In the genomic region with DNA sequence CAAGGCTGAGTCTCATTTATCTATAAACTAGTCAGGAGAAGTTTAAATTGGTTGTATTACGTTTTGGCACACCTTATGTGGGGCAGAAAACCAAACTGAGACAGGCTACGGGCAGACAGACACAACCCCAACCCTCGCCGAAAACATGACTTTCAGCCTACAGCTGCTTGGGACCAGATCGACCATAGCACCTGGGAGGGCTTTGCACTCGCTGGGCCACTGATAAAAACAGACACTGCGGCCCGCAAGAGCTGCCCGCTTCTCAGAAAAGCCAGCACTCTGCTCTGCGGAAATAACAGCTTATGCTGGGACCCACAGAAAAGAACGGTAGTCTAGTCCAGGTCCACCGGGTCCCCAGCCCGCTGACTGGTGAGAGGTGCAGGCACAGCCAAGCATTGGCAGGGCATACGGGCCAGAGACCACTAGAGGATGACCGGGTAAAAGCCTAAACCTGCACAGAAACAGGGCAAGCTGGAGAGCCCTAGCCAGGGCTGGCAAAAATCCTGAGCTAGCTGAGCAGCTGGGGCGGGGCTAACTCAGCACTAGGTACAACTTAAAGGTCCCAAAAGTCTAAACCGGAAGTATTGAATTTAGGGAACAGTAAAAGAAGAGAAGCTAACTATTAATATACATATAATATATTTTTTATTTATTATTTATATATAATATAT, we compare ENCODE assay signal across 13 mouse cellular contexts. TPM values are rescaled to one million over a fixed set of nuclear protein-coding genes. Genes with fewer than 3 reads are reported as not detected.
A peak's percentile ranks its signal among the peaks of the same experiment; 100 is the strongest.
DNase-seq lines count a peak whose midpoint lies in the region; ATAC-seq and TF ChIP-seq lines count a peak whose summit lies in the region.
"Had no signal": no experiment of that assay in that cellular context is flagged by ENCODE, and none has a peak within 500 bp of the region (broad histone marks: within the 10 kb centered on the region; RNA-seq: fewer than 3 reads in every experiment).

No protein-coding gene starts in this region.

- no peak for DNase-seq in heart, adult 8-10 months (ENCODE audit: low spot score)
- no peak for DNase-seq in thymus, adult 2 months
- DNase-seq in thymus, postnatal 25 days, result no peak
- peak; percentile 54 for DNase-seq in liver, adult 2 months (ENCODE audit: extremely low read depth, low read depth, low spot score)
- DNase-seq in lung, postnatal 0 days (ENCODE audit: low spot score), result no peak
- DNase-seq in natural killer cell, adult 2 months (ENCODE audit: low spot score in 2 of 2), result no peak
- DNase-seq in adrenal gland, postnatal 4 days (ENCODE audit: low spot score in 2 of 2), result no peak
- DNase-seq: adrenal gland, postnatal 14 days; forebrain, postnatal 0 days; layer of hippocampus, adult 9-11 months had no signal

- 39% methylated on average over 17 of the region's 17 CpGs for whole genome bisulfite sequencing in heart, embryonic 11.5 days (ENCODE audit: insufficient replicate concordance)
- WGBS in thymus, adult 2 months, result 44% methylated on average over 17 of the region's 17 CpGs
- 48% methylated on average over 17 of the region's 17 CpGs for WGBS in liver, adult 2 months
- 40% methylated on average over 17 of the region's 17 CpGs for WGBS in lung, postnatal 0 days

- no peak overlapping the region for H3K4me3 ChIP-seq in heart, embryonic 11.5 days (ENCODE audit: low read depth, low read length)
- H3K4me3 ChIP-seq in thymus, adult 2 months (ENCODE audit: control insufficient read depth, insufficient read depth, low read length), result peak overlapping the region; percentile 18; the same call in 1 of the 2 replicates
- H3K4me3 ChIP-seq in liver, adult 2 months (ENCODE audit: insufficient read depth, low read depth, low read length), result peak overlapping the region; percentile 39; the same call in 1 of the 2 replicates
- H3K4me3 ChIP-seq in lung, postnatal 0 days (ENCODE audit: low read depth, low read length), result no peak overlapping the region

- no peak for TF ChIP-seq POLR2A in thymus, adult 2 months (IDR thresholded peaks at IDR 0.05; ENCODE audit: control insufficient read depth, extremely low read depth, insufficient read depth, low read length, poor library complexity)
- TF ChIP-seq POLR2A in liver, adult 2 months (IDR thresholded peaks at IDR 0.05; ENCODE audit: extremely low read depth, insufficient read depth, low read length), result no peak

- no peak overlapping the region for H3K27ac ChIP-seq in heart, embryonic 11.5 days (ENCODE audit: low read depth, low read length)
- no peak overlapping the region for H3K27ac ChIP-seq in thymus, adult 2 months (ENCODE audit: control insufficient read depth, insufficient read depth, low read length)
- H3K27ac ChIP-seq in liver, adult 2 months (replicated peaks; ENCODE audit: insufficient read depth, low read depth, low read length), result peak overlapping the region; percentile 20
- H3K27ac ChIP-seq in lung, postnatal 0 days (ENCODE audit: low read length), result no peak overlapping the region
- H3K27ac ChIP-seq: hindbrain, embryonic 14.5 days had no signal

- no peaks in the 10 kb centered on the region for H3K4me1 ChIP-seq in heart, embryonic 11.5 days (ENCODE audit: control insufficient read depth, insufficient read depth, low read length)
- H3K4me1 ChIP-seq in thymus, adult 2 months (replicated peaks; ENCODE audit: control insufficient read depth, insufficient read depth, low read length), result 0 out of 2 replicates have a peak, but pooled peaks cover 5% of the 10 kb centered on the region
- peaks cover 3% of the 10 kb centered on the region; the same call in 1 of the 2 replicates for H3K4me1 ChIP-seq in liver, adult 2 months (ENCODE audit: control insufficient read depth, insufficient read depth, low read length)
- H3K4me1 ChIP-seq in lung, postnatal 0 days (ENCODE audit: insufficient read depth, low read depth, low read length), result no peaks in the 10 kb centered on the region

- peak overlapping the region; percentile 42 for H3K4me2 ChIP-seq in heart, embryonic 11.5 days
- H3K4me2 ChIP-seq in lung, postnatal 0 days (replicated peaks; ENCODE audit: low read depth, low read length), result no peak overlapping the region
- H3K4me2 ChIP-seq: hindbrain, embryonic 14.5 days; midbrain, embryonic 11.5 days had no signal

- no peak overlapping the region for H3K9ac ChIP-seq in heart, embryonic 11.5 days (ENCODE audit: low read depth, low read length)
- H3K9ac ChIP-seq in liver, adult 2 months (ENCODE audit: low read depth, low read length), result peak overlapping the region; percentile 39
- H3K9ac ChIP-seq in lung, postnatal 0 days (replicated peaks; ENCODE audit: low read depth), result no peak overlapping the region
- H3K9ac ChIP-seq: forebrain, postnatal 0 days; hindbrain, embryonic 14.5 days had no signal

- H3K9me3 ChIP-seq in heart, embryonic 11.5 days (replicated peaks; ENCODE audit: control insufficient read depth, low read length), result no peaks in the 10 kb centered on the region
- H3K9me3 ChIP-seq in lung, postnatal 0 days (ENCODE audit: low read length), result no peaks in the 10 kb centered on the region

- H3K27me3 ChIP-seq in heart, embryonic 11.5 days (ENCODE audit: control insufficient read depth, insufficient read depth, low read length), result no peaks in the 10 kb centered on the region
- H3K27me3 ChIP-seq in thymus, adult 2 months (ENCODE audit: control insufficient read depth, insufficient read depth, low read length), result no peaks in the 10 kb centered on the region
- no peaks in the 10 kb centered on the region for H3K27me3 ChIP-seq in liver, adult 2 months (ENCODE audit: control insufficient read depth, insufficient read depth, low read length)
- H3K27me3 ChIP-seq in lung, postnatal 0 days (replicated peaks; ENCODE audit: insufficient read depth, low read length), result no peaks in the 10 kb centered on the region

- ATAC-seq in heart, embryonic 11.5 days (replicated peaks; ENCODE audit: insufficient number of reproducible peaks, low FRiP score, low TSS enrichment), result no peak
- no peak for ATAC-seq in lung, postnatal 0 days
- ATAC-seq: forebrain, postnatal 0 days had no signal

- no peak for TF ChIP-seq EP300 in lung, postnatal 0 days (IDR thresholded peaks at IDR 0.05)

- no peak for TF ChIP-seq CTCF in thymus, adult 2 months (IDR thresholded peaks at IDR 0.05; ENCODE audit: borderline replicate concordance, control insufficient read depth, extremely low read depth, insufficient read depth, low read length, poor library complexity)
- no peak for TF ChIP-seq CTCF in liver, adult 2 months (IDR thresholded peaks at IDR 0.05; ENCODE audit: low read depth, low read length)
- no peak for TF ChIP-seq CTCF in lung, postnatal 0 days (IDR thresholded peaks at IDR 0.05)

- H3K79me2 ChIP-seq in liver, adult 2 months (ENCODE audit: control insufficient read depth, insufficient read depth, low read length), result no peaks in the 10 kb centered on the region

- no peaks in the 10 kb centered on the region for H3K36me3 ChIP-seq in heart, embryonic 11.5 days (ENCODE audit: control insufficient read depth, insufficient read depth, low read length)
- no peaks in the 10 kb centered on the region for H3K36me3 ChIP-seq in thymus, adult 2 months (ENCODE audit: control insufficient read depth, insufficient read depth, low read length)
- no peaks in the 10 kb centered on the region for H3K36me3 ChIP-seq in liver, adult 2 months (ENCODE audit: control insufficient read depth, insufficient read depth, low read length)
- no peaks in the 10 kb centered on the region for H3K36me3 ChIP-seq in lung, postnatal 0 days (ENCODE audit: insufficient read depth, low read length)

RNA-seq across cellular contexts. Expression of a gene that starts 12.0 kb away (rescaled TPM):
- 32.4 and 37.4 TPM in 2 replicates for polyA plus RNA-seq in heart, embryonic 11.5 days (2014; fragmentation: Nextera tagmentation; extraction: Ambion mirVana)
- 10 to 100 TPM; 71.5 to 84.8 (median 75.1) TPM for total RNA-seq in heart, adult 8-10 months (2022)
- 120 and 132 TPM in 2 replicates for polyA plus RNA-seq in thymus, adult 2 months (2012; rRNA removed)
- total RNA-seq in liver, adult 2 months (2014; rRNA removed), result 284 and 345 TPM in 2 replicates
- 211 and 254 TPM in 2 replicates for polyA plus RNA-seq in liver, adult 2 months (2012; rRNA removed)
- polyA plus RNA-seq in lung, postnatal 0 days (2015; fragmentation: Nextera tagmentation; extraction: Ambion mirVana), result 130 and 135 TPM in 2 replicates
- 100 to 1,000 TPM; 168 to 190 TPM for total RNA-seq in adrenal gland, postnatal 4 days (2021)

RNA-seq across cellular contexts. Expression of a gene that starts 25.4 kb away (rescaled TPM):
- 33.1 and 44.9 TPM in 2 replicates for polyA plus RNA-seq in heart, embryonic 11.5 days (2014; fragmentation: Nextera tagmentation; extraction: Ambion mirVana)
- 10 to 100 TPM; 20.8 to 23.0 (median 22.1) TPM for total RNA-seq in heart, adult 8-10 months (2022)
- 36.5 and 39.5 TPM in 2 replicates for polyA plus RNA-seq in thymus, adult 2 months (2012; rRNA removed)
- 8.5 and 9.7 TPM in 2 replicates for total RNA-seq in liver, adult 2 months (2014; rRNA removed)
- 17.0 and 20.9 TPM in 2 replicates for polyA plus RNA-seq in liver, adult 2 months (2012; rRNA removed)
- polyA plus RNA-seq in lung, postnatal 0 days (2015; fragmentation: Nextera tagmentation; extraction: Ambion mirVana), result 24.7 and 25.8 TPM in 2 replicates
- total RNA-seq in adrenal gland, postnatal 4 days (2021), result 10 to 100 TPM; 54.4 to 55.1 TPM

Comparison
In these comparisons a context has a peak if more than half of its experiments do, and no peak if none do; other contexts are left out.
1. H3K4me3 ChIP-seq: peak in thymus, adult 2 months (single experiment) and liver, adult 2 months (single experiment); none in heart, embryonic 11.5 days (single experiment) and lung, postnatal 0 days (single experiment).